Comparison of ENCODE assay signal across 13 mouse cellular contexts in the genomic region with DNA sequence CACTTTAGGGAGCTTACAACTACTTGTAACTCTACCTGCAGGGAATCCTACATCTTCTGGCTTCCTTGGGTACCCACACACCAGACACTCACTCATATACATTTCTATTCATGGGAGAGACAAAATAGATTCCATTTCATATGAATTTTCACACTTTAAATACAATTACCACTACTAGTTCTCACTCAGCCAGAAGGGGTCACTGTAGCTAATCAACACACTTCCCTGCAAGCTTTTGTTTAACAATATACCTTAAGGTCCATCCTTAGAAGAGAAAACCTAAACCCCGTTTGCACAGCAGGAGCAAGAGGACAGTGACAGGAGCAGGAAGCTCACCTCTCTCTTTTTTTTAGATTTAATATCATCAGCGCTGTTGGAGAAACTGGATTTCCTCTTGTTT. TPM values are rescaled to one million over a fixed set of nuclear protein-coding genes. Genes with fewer than 3 reads are reported as not detected.
DNase-seq lines count a peak whose midpoint lies in the region; ATAC-seq and TF ChIP-seq lines count a peak whose summit lies in the region.
"Had no signal": no experiment of that assay in that cellular context is flagged by ENCODE, and none has a peak within 500 bp of the region (broad histone marks: within the 10 kb centered on the region; RNA-seq: fewer than 3 reads in every experiment).

No protein-coding gene starts in this region.

- peak; percentile 71 for TF ChIP-seq CTCF in stomach, postnatal 0 days (IDR thresholded peaks at IDR 0.05; ENCODE audit: low read depth)

- H3K4me2 ChIP-seq in kidney, embryonic 16.5 days (replicated peaks; ENCODE audit: low read depth, low read length) = no peak overlapping the region
- H3K4me2 ChIP-seq in stomach, postnatal 0 days (replicated peaks; ENCODE audit: low read depth) = no peak overlapping the region
- H3K4me2 ChIP-seq: embryonic facial prominence, embryonic 13.5 days; hindbrain, embryonic 15.5 days; neural tube, embryonic 12.5 days had no signal

- no peak overlapping the region for H3K27ac ChIP-seq in kidney, embryonic 16.5 days (ENCODE audit: low read length)
- no peak overlapping the region for H3K27ac ChIP-seq in stomach, postnatal 0 days (replicated peaks)
- H3K27ac ChIP-seq: embryonic facial prominence, embryonic 13.5 days; hindbrain, embryonic 15.5 days; neural tube, embryonic 12.5 days had no signal

- H3K9ac ChIP-seq in kidney, embryonic 16.5 days (replicated peaks; ENCODE audit: low read length) = no peak overlapping the region
- H3K9ac ChIP-seq in stomach, postnatal 0 days (ENCODE audit: low read length) = no peak overlapping the region
- H3K9ac ChIP-seq: embryonic facial prominence, embryonic 13.5 days; hindbrain, embryonic 15.5 days; neural tube, embryonic 12.5 days had no signal

- H3K36me3 ChIP-seq in kidney, embryonic 16.5 days (ENCODE audit: insufficient read depth, low read length) = peaks cover 41% of the 10 kb centered on the region
- no peaks in the 10 kb centered on the region for H3K36me3 ChIP-seq in stomach, postnatal 0 days (ENCODE audit: control insufficient read depth, insufficient read depth, low read length)

- 44% methylated on average over 2 of the region's 2 CpGs for WGBS in kidney, embryonic 16.5 days
- 57% methylated on average over 2 of the region's 2 CpGs for WGBS in stomach, postnatal 0 days

- TF ChIP-seq EP300 in stomach, postnatal 0 days (optimal IDR thresholded peaks at IDR 0.05) = no peak

- H3K27me3 ChIP-seq in kidney, embryonic 16.5 days (ENCODE audit: insufficient read depth, low read length) = no peaks in the 10 kb centered on the region
- H3K27me3 ChIP-seq in stomach, postnatal 0 days (ENCODE audit: control insufficient read depth, insufficient read depth, low read length) = no peaks in the 10 kb centered on the region
- H3K27me3 ChIP-seq: embryonic facial prominence, embryonic 13.5 days; hindbrain, embryonic 15.5 days; neural tube, embryonic 12.5 days had no signal

- H3K4me1 ChIP-seq in kidney, embryonic 16.5 days (ENCODE audit: insufficient read depth, low read length) = peaks cover 9% of the 10 kb centered on the region; the same call in 1 of the 2 replicates
- no peaks in the 10 kb centered on the region for H3K4me1 ChIP-seq in stomach, postnatal 0 days (replicated peaks; ENCODE audit: control insufficient read depth, insufficient read depth)

- intact Hi-C loops in gastrocnemius, postnatal 36 days (cut with DNase I) = loop anchor here (5.0 kb wide), 1 partner anchor 102 kb away; no protein-coding TSS in a partner anchor

- no peak overlapping the region for H3K4me3 ChIP-seq in kidney, embryonic 16.5 days (ENCODE audit: low read length)
- H3K4me3 ChIP-seq in stomach, postnatal 0 days (ENCODE audit: low read depth, low read length) = no peak overlapping the region
- H3K4me3 ChIP-seq: embryonic facial prominence, embryonic 13.5 days; hindbrain, embryonic 15.5 days; neural tube, embryonic 12.5 days had no signal

- no peaks in the 10 kb centered on the region for H3K9me3 ChIP-seq in kidney, embryonic 16.5 days (ENCODE audit: low read length)
- no peaks in the 10 kb centered on the region for H3K9me3 ChIP-seq in stomach, postnatal 0 days (ENCODE audit: control insufficient read depth, low read length)
- H3K9me3 ChIP-seq: embryonic facial prominence, embryonic 13.5 days; hindbrain, embryonic 15.5 days; neural tube, embryonic 12.5 days had no signal

- ATAC-seq in CD4-positive, CD25-positive, alpha-beta regulatory T cell, adult 4 months = no peak
- ATAC-seq in kidney, embryonic 16.5 days (ENCODE audit: low FRiP score, low TSS enrichment) = no peak
- ATAC-seq in stomach, postnatal 0 days (ENCODE audit: low FRiP score, low TSS enrichment) = no peak

- DNase-seq in CD4-positive, CD25-positive, alpha-beta regulatory T cell, adult 2 months (ENCODE audit: low read depth, low spot score) = peak; percentile 59
- DNase-seq in kidney, postnatal 10 days = peak; percentile 30
- peak; percentile 23 for DNase-seq in thymus, postnatal 0 days (ENCODE audit: low spot score)
- DNase-seq in thymus, postnatal 4 days = no peak
- DNase-seq in stomach, postnatal 0 days (ENCODE audit: low spot score) = no peak
- no peak for DNase-seq in gastrocnemius, postnatal 36 days
- DNase-seq: cerebellum, adult 9-11 months; right cerebral cortex, postnatal 14 days had no signal

RNA-seq across cellular contexts. Expression of a gene that starts 34.5 kb away (rescaled TPM):
- polyA plus RNA-seq in CD4-positive, CD25-positive, alpha-beta regulatory T cell, adult 4 months (2017; shearing (Covaris generic)) = 10 to 100 TPM; 20.0 to 24.9 TPM
- polyA plus RNA-seq in kidney, embryonic 16.5 days (2015; fragmentation: Nextera tagmentation; extraction: Ambion mirVana) = 109 and 120 TPM in 2 replicates
- 55.7 and 60.1 TPM in 2 replicates for polyA plus RNA-seq in thymus, postnatal 0 days (2015; fragmentation: Nextera tagmentation; extraction: Ambion mirVana)
- polyA plus RNA-seq in stomach, postnatal 0 days (2015; fragmentation: Nextera tagmentation; extraction: Ambion mirVana) = 23.0 and 26.8 TPM in 2 replicates
- 10 to 100 TPM; 26.4 to 26.6 TPM for total RNA-seq in gastrocnemius, postnatal 36 days (2021)

RNA-seq across cellular contexts. Expression of a gene that starts 35.1 kb away (rescaled TPM):
- polyA plus RNA-seq in CD4-positive, CD25-positive, alpha-beta regulatory T cell, adult 4 months (2017; shearing (Covaris generic)) = 100 to 1,000 TPM; 322 to 361 TPM
- 831 and 924 TPM in 2 replicates for polyA plus RNA-seq in kidney, embryonic 16.5 days (2015; fragmentation: Nextera tagmentation; extraction: Ambion mirVana)
- polyA plus RNA-seq in thymus, postnatal 0 days (2015; fragmentation: Nextera tagmentation; extraction: Ambion mirVana) = 683 and 713 TPM in 2 replicates
- 236 and 251 TPM in 2 replicates for polyA plus RNA-seq in stomach, postnatal 0 days (2015; fragmentation: Nextera tagmentation; extraction: Ambion mirVana)
- 100 to 1,000 TPM in 1 of 2 experiments, 10 to 100 TPM in 1; 80.3 to 101 TPM for total RNA-seq in gastrocnemius, postnatal 36 days (2021)

RNA-seq across cellular contexts. Expression of a gene that starts 38.3 kb away (rescaled TPM):
- 1 to 10 TPM; 6.0 to 8.1 TPM for polyA plus RNA-seq in CD4-positive, CD25-positive, alpha-beta regulatory T cell, adult 4 months (2017; shearing (Covaris generic))
- polyA plus RNA-seq in kidney, embryonic 16.5 days (2015; fragmentation: Nextera tagmentation; extraction: Ambion mirVana) = 19.8 and 20.5 TPM in 2 replicates
- polyA plus RNA-seq in thymus, postnatal 0 days (2015; fragmentation: Nextera tagmentation; extraction: Ambion mirVana) = 7.5 and 8.9 TPM in 2 replicates
- polyA plus RNA-seq in stomach, postnatal 0 days (2015; fragmentation: Nextera tagmentation; extraction: Ambion mirVana) = 10.6 and 11.2 TPM in 2 replicates
- total RNA-seq in gastrocnemius, postnatal 36 days (2021) = 10 to 100 TPM in 1 of 2 experiments, 1 to 10 TPM in 1; 9.9 to 11.3 TPM

RNA-seq across cellular contexts. Expression of a gene that starts 53.0 kb away (rescaled TPM):
- under 1 TPM; 0.34 to 0.84 TPM for polyA plus RNA-seq in CD4-positive, CD25-positive, alpha-beta regulatory T cell, adult 4 months (2017; shearing (Covaris generic))
- polyA plus RNA-seq in kidney, embryonic 16.5 days (2015; fragmentation: Nextera tagmentation; extraction: Ambion mirVana) = 3.8 and 4.2 TPM in 2 replicates
- polyA plus RNA-seq in thymus, postnatal 0 days (2015; fragmentation: Nextera tagmentation; extraction: Ambion mirVana) = 8.0 and 9.1 TPM in 2 replicates
- 0.50 and 0.70 TPM in 2 replicates for polyA plus RNA-seq in stomach, postnatal 0 days (2015; fragmentation: Nextera tagmentation; extraction: Ambion mirVana)
- not detected for total RNA-seq in gastrocnemius, postnatal 36 days (2021)

Comparison
In these comparisons a context has a peak if more than half of its experiments do, and no peak if none do; other contexts are left out.
1. DNase-seq: peak in CD4-positive, CD25-positive, alpha-beta regulatory T cell, adult 2 months (single experiment), kidney, postnatal 10 days (single experiment) and thymus, postnatal 0 days (single experiment); none in thymus, postnatal 4 days (single experiment), stomach, postnatal 0 days (single experiment) and gastrocnemius, postnatal 36 days (0 of 2).